Mouse (Mus musculus) G1E (cell line): ENCODE measurements around the gene Ms4a10.

Source experiments
- CTCF ChIP-seq: IDR thresholded peaks from 2 replicates; pipeline ENCODE4 v1.5.1; 2012; ENCODE audit warnings: low read depth, low read length, inconsistent platforms, mixed read lengths
- GATA1 ChIP-seq: IDR thresholded peaks from 2 replicates; pipeline ENCODE4 v1.6.1; 2012; ENCODE audit warnings: borderline replicate concordance, low read length, inconsistent platforms, mixed read lengths
- GATA2 ChIP-seq: IDR thresholded peaks from 2 replicates; pipeline ENCODE4 v1.6.1; 2012; ENCODE audit warnings: low read depth, low read length, inconsistent platforms, borderline replicate concordance
- TAL1 ChIP-seq: conservative IDR thresholded peaks from 2 replicates; pipeline ENCODE4 v1.6.1; 2012; ENCODE audit warnings: low read depth, low read length, inconsistent platforms, mixed read lengths

DNA sequence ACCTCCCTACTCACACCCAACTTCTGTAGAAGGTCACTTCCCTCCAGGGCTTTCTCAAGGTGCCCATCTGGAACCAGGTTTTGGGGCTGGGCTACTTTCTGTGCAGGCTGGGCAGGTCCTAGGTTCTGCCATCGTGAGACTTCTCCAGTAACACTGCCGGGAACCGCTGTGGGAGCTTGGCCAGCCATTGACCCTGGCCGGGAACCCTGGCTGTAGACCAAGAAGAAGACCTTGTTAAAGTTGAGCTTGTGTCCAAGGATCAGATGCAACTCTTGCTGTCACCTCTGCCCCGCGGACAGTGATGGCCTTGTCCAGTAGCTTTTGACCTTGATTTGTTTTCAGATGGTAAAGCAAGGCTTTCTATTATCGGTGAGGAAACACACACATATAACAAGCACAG is 5.9 kb downstream of the Ms4a10 start:
- no peak for TF ChIP-seq CTCF
- TF ChIP-seq TAL1: no peak
- no peak for TF ChIP-seq GATA1
- TF ChIP-seq GATA2: no peak
